Mouse (Mus musculus) MEL (cell line): ENCODE measurements around the gene Olfr514. TPM values are rescaled to one million over a fixed set of nuclear protein-coding genes. Genes with fewer than 3 reads are reported as not detected.

ENCODE experiments used
- DNase-seq: peaks from one replicate; pipeline ENCODE4 v3.0.0; 2011; ENCODE audit warnings: low read depth, low spot score
- H3K27ac ChIP-seq: 2 replicates; pipeline ENCODE4 v1.5.1; 2012; ENCODE audit warnings: low read depth, mild to moderate bottlenecking, control low read depth, low read length, moderate library complexity; ENCODE audit not compliant: control insufficient read depth
- H3K27me3 ChIP-seq, 2 experiments: fragments of 150-350 bp in 1 of 2; sonication (generic) in 1 of 2; 2 replicates each; pipeline ENCODE4 v1.6.1; 2012; ENCODE audit warnings: low read length in 2 of 2, mild to moderate bottlenecking in 2 of 2, improper control_type of control experiment in 1 of 2, moderate library complexity in 1 of 2; ENCODE audit not compliant: insufficient read depth in 2 of 2, control insufficient read depth in 1 of 2
- H3K36me3 ChIP-seq, 2 experiments: 2 replicates each; pipeline ENCODE4 v1.6.1; 2012 to 2014; ENCODE audit warnings: low read length in 2 of 2, improper control_type of control experiment in 1 of 2, inconsistent platforms in 1 of 2, mild to moderate bottlenecking in 1 of 2; ENCODE audit not compliant: insufficient read depth in 2 of 2, control insufficient read depth in 1 of 2
- H3K4me1 ChIP-seq, 2 experiments: fragments of 150-350 bp in 1 of 2; sonication (generic) in 1 of 2; 2 replicates each; pipeline ENCODE4 v1.6.1; 2012; ENCODE audit warnings: low read length in 2 of 2, improper control_type of control experiment in 1 of 2, mild to moderate bottlenecking in 1 of 2; ENCODE audit not compliant: insufficient read depth in 2 of 2, control insufficient read depth in 1 of 2
- H3K4me3 ChIP-seq, 2 experiments: fragments of 150-350 bp in 1 of 2; sonication (generic) in 1 of 2; 2 replicates each; pipeline ENCODE4 v1.5.1; 2012; ENCODE audit warnings: low read depth in 2 of 2, low read length in 2 of 2, mild to moderate bottlenecking in 2 of 2, moderate library complexity in 2 of 2, control low read depth in 1 of 2, improper control_type of control experiment in 1 of 2; ENCODE audit not compliant: control insufficient read depth in 1 of 2, insufficient read depth in 1 of 2
- H3K79me2 ChIP-seq: 2 replicates; pipeline ENCODE4 v1.6.1; 2012; ENCODE audit warnings: mild to moderate bottlenecking, low read length, moderate library complexity; ENCODE audit not compliant: control insufficient read depth, poor library complexity, insufficient read depth
- H3K9ac ChIP-seq: 2 replicates; pipeline ENCODE4 v1.6.1; 2012; ENCODE audit warnings: low read depth, mild to moderate bottlenecking, control low read depth, low read length, moderate library complexity; ENCODE audit not compliant: control insufficient read depth, poor library complexity, severe bottlenecking
- H3K9me3 ChIP-seq: fragments of 150-350 bp; sonication (generic); replicated peaks from 2 replicates; pipeline ENCODE4 v1.6.1; 2012; ENCODE audit warnings: mild to moderate bottlenecking, low read length, improper control_type of control experiment, moderate library complexity; ENCODE audit not compliant: insufficient read depth
- CHD1 ChIP-seq: IDR thresholded peaks from 2 replicates; pipeline ENCODE4 v1.6.1; 2012; ENCODE audit warnings: low read depth, mild to moderate bottlenecking, inconsistent platforms, low read length, improper control_type of control experiment
- CTCF ChIP-seq, 3 experiments: IDR thresholded peaks in 2 of 3; conservative IDR thresholded peaks in 1 of 3; 2 replicates each; pipeline ENCODE4 v1.5.1; 2011 to 2012; ENCODE audit warnings: low read length in 3 of 3, low read depth in 2 of 3, mild to moderate bottlenecking in 2 of 3, improper control_type of control experiment in 1 of 3, inconsistent platforms in 1 of 3, mixed read lengths in 1 of 3, moderate library complexity in 1 of 3; ENCODE audit not compliant: control insufficient read depth in 1 of 3, insufficient read depth in 1 of 3, poor library complexity in 1 of 3, severe bottlenecking in 1 of 3
- ELF1 ChIP-seq: IDR thresholded peaks from 2 replicates; pipeline ENCODE4 v1.6.1; 2014; ENCODE audit warnings: low read depth, mild to moderate bottlenecking, inconsistent platforms, low read length, improper control_type of control experiment, moderate library complexity
- EP300 ChIP-seq, 2 experiments: IDR thresholded peaks; 2 replicates each; pipeline ENCODE4 v1.6.1; 2011; ENCODE audit warnings: improper control_type of control experiment in 2 of 2, low read length in 2 of 2, low read depth in 1 of 2, mild to moderate bottlenecking in 1 of 2
- HCFC1 ChIP-seq: IDR thresholded peaks from 2 replicates; pipeline ENCODE4 v1.6.1; 2012; ENCODE audit warnings: low read depth, mild to moderate bottlenecking, inconsistent platforms, low read length, improper control_type of control experiment, moderate library complexity
- KAT2A ChIP-seq: conservative IDR thresholded peaks from 2 replicates; pipeline ENCODE4 v1.6.1; 2012; ENCODE audit warnings: low read depth, low read length, improper control_type of control experiment, inconsistent platforms
- MEF2A ChIP-seq: IDR thresholded peaks from 2 replicates; pipeline ENCODE4 v1.6.1; 2014; ENCODE audit warnings: low read depth, mild to moderate bottlenecking, inconsistent platforms, low read length, improper control_type of control experiment; ENCODE audit not compliant: poor library complexity, insufficient replicate concordance, severe bottlenecking; ENCODE audit errors: extremely low read depth
- NRF1 ChIP-seq: IDR thresholded peaks from 2 replicates; pipeline ENCODE4 v1.6.1; 2014; ENCODE audit warnings: low read depth, mild to moderate bottlenecking, inconsistent platforms, low read length, improper control_type of control experiment, moderate library complexity; ENCODE audit not compliant: poor library complexity, insufficient read depth, severe bottlenecking
- POLR2AphosphoS2 ChIP-seq: IDR thresholded peaks from 2 replicates; pipeline ENCODE4 v1.6.1; 2011; ENCODE audit warnings: low read length, improper control_type of control experiment
- POLR2AphosphoS5 ChIP-seq: IDR thresholded peaks from 2 replicates; pipeline ENCODE4 v1.6.1; 2012; ENCODE audit warnings: low read depth, borderline replicate concordance, mild to moderate bottlenecking, inconsistent platforms, low read length, moderate library complexity, mixed read lengths
- RAD21 ChIP-seq: IDR thresholded peaks from 2 replicates; pipeline ENCODE4 v1.6.1; 2011; ENCODE audit warnings: mild to moderate bottlenecking, low read depth, low read length, improper control_type of control experiment
- SIN3A ChIP-seq: IDR thresholded peaks from 2 replicates; pipeline ENCODE4 v1.6.1; 2012; ENCODE audit warnings: low read length, improper control_type of control experiment, inconsistent platforms
- SMC3 ChIP-seq: IDR thresholded peaks from 2 replicates; pipeline ENCODE4 v1.6.1; 2011; ENCODE audit warnings: low read depth, low read length, improper control_type of control experiment
- TBP ChIP-seq: IDR thresholded peaks from 2 replicates; pipeline ENCODE4 v1.8.0; 2011; ENCODE audit warnings: low read depth, low read length, improper control_type of control experiment
- TCF12 ChIP-seq: IDR thresholded peaks from 2 replicates; pipeline ENCODE4 v1.6.1; 2014; ENCODE audit warnings: low read depth, mild to moderate bottlenecking, inconsistent platforms, low read length, improper control_type of control experiment, moderate library complexity
- UBTF ChIP-seq: IDR thresholded peaks from 2 replicates; pipeline ENCODE4 v1.6.1; 2012; ENCODE audit warnings: low read depth, mild to moderate bottlenecking, inconsistent platforms, low read length, improper control_type of control experiment, moderate library complexity, borderline replicate concordance; ENCODE audit not compliant: insufficient read depth
- USF1 ChIP-seq: IDR thresholded peaks from 2 replicates; pipeline ENCODE4 v1.6.1; 2014; ENCODE audit warnings: low read depth, mild to moderate bottlenecking, inconsistent platforms, low read length, improper control_type of control experiment, moderate library complexity
- USF2 ChIP-seq, 2 experiments: IDR thresholded peaks; 2 replicates each; pipeline ENCODE4 v1.6.1; 2011 to 2012; ENCODE audit warnings: improper control_type of control experiment in 2 of 2, low read length in 2 of 2, borderline replicate concordance in 1 of 2, inconsistent platforms in 1 of 2, low read depth in 1 of 2, mild to moderate bottlenecking in 1 of 2; ENCODE audit not compliant: insufficient read depth in 1 of 2
- ZC3H11A ChIP-seq: IDR thresholded peaks from 2 replicates; pipeline ENCODE4 v1.6.1; 2012; ENCODE audit warnings: low read depth, mild to moderate bottlenecking, inconsistent platforms, low read length, improper control_type of control experiment
- ZKSCAN1 ChIP-seq: IDR thresholded peaks from 2 replicates; pipeline ENCODE4 v1.6.1; 2012; ENCODE audit warnings: low read depth, mild to moderate bottlenecking, inconsistent platforms, low read length, improper control_type of control experiment, moderate library complexity
- ZMIZ1 ChIP-seq: IDR thresholded peaks from 2 replicates; pipeline ENCODE4 v1.6.1; 2012; ENCODE audit warnings: low read depth, mild to moderate bottlenecking, inconsistent platforms, low read length, improper control_type of control experiment, moderate library complexity
- polyA plus RNA-seq, 2 experiments: library from polyadenylated mRNA; stranded (reverse) in 1 of 2; unstranded in 1 of 2; fragments of >175 nt in 1 of 2; fragments of >200 nt in 1 of 2; gene quantifications; 2 replicates each; pipeline versions ENCODE4 v1.2.1 to v1.2.4; 2012; ENCODE audit warnings: low replicate concordance in 2 of 2, low read depth in 1 of 2; ENCODE audit not compliant: insufficient read length in 2 of 2, insufficient read depth in 1 of 2, missing spikeins in 1 of 2
- total RNA-seq: library from RNA; depleted of rRNA; stranded (reverse); fragments of 300-350 nt; gene quantifications from 2 replicates; pipeline ENCODE4 v1.2.3, GENCODE M21; 2012; rRNA removed

Gene Olfr514
- total RNA-seq (not detected in 2 replicates), polyA plus RNA-seq (not detected)

GRCm38 (mm10) chr7:108825897-108826296 lies at the start of gene Olfr514:
TSS of gene Olfr514 (minus strand) at chr7:108825997.
- Histone ChIP-seq H3K27ac (no peak within 1 kb of the TSS), H3K4me3 (no peak within 1 kb of the TSS), H3K27me3 (no peaks in the 10 kb centered on the region), H3K36me3 (no peaks in the 10 kb centered on the region), H3K9me3 (no peaks in the 10 kb centered on the region), H3K9ac (no peak within 1 kb of the TSS), H3K4me1 (no peaks in the 10 kb centered on the region), H3K79me2 (no peaks in the 10 kb centered on the region)
- DNase-seq, result no peak
- TF ChIP-seq ZKSCAN1 (no peak), HCFC1 (no peak), ELF1 (no peak), USF1 (no peak), RAD21 (no peak), KAT2A (no peak), SMC3 (no peak), POLR2AphosphoS2 (no peak), POLR2AphosphoS5 (no peak), TCF12 (no peak), MEF2A (no peak), ZMIZ1 (no peak), USF2 (IDR thresholded peaks at IDR 0.05; ENCODE audit: borderline replicate concordance in 1 of 2, insufficient read depth in 1 of 2, low read depth in 1 of 2, low read length in 2 of 2) (no peak), NRF1 (no peak), TBP (no peak), CTCF (IDR thresholded peaks at IDR 0.05 in 2 of 3, conservative IDR thresholded peaks at IDR 0.05 in 1 of 3; ENCODE audit: control insufficient read depth in 1 of 3, insufficient read depth in 1 of 3, low read depth in 2 of 3, low read length in 3 of 3, poor library complexity in 1 of 3, severe bottlenecking in 1 of 3) (no peak)

- Histone ChIP-seq H3K4me1 (no peaks in the 10 kb centered on the region), H3K9ac (no peak within 1 kb of the TSS), H3K79me2 (no peaks in the 10 kb centered on the region), H3K27ac (no peak within 1 kb of the TSS), H3K27me3 (no peaks in the 10 kb centered on the region), H3K36me3 (no peaks in the 10 kb centered on the region), H3K4me3 (no peak within 1 kb of the TSS), H3K9me3 (no peaks in the 10 kb centered on the region)
- TF ChIP-seq TCF12 (no peak), ZKSCAN1 (no peak), USF2 (IDR thresholded peaks at IDR 0.05; ENCODE audit: borderline replicate concordance in 1 of 2, insufficient read depth in 1 of 2, low read depth in 1 of 2, low read length in 2 of 2) (no peak), CHD1 (no peak), ZMIZ1 (no peak), EP300 (IDR thresholded peaks at IDR 0.05; ENCODE audit: low read depth in 1 of 2, low read length in 2 of 2) (no peak), RAD21 (no peak), SMC3 (no peak), SIN3A (no peak), ZC3H11A (no peak), UBTF (no peak)
- DNase-seq, result no peak
Observed at GRCm38 (mm10) chr7:108872279-108872678, 46.5 kb upstream of the Olfr514 start, which contains the start of gene Olfr517. TSS of gene Olfr517 (minus strand) at chr7:108872379.
